Mouse (Mus musculus) erythroblast, embryonic 14.5 days (primary cell): ENCODE results near the gene Gzmk. TPM values are rescaled to one million over a fixed set of nuclear protein-coding genes. Genes with fewer than 3 reads are reported as not detected.
"Not testable (repeated sequence)": the region's sequence is repeated elsewhere in the genome, so short reads cannot be mapped to it uniquely, and the experiment has no call there.

Source experiments
- H3K27me3 ChIP-seq: 2 replicates; pipeline ENCODE4 v1.6.1; 2012; ENCODE audit warnings: inconsistent platforms; ENCODE audit not compliant: control insufficient read depth
- H3K36me3 ChIP-seq: 2 replicates; pipeline ENCODE4 v1.6.1; 2012; ENCODE audit warnings: mild to moderate bottlenecking, inconsistent platforms; ENCODE audit not compliant: control insufficient read depth
- H3K4me1 ChIP-seq: 2 replicates; pipeline ENCODE4 v1.6.1; 2012; ENCODE audit warnings: inconsistent platforms; ENCODE audit not compliant: control insufficient read depth
- H3K4me3 ChIP-seq: replicated peaks from 2 replicates; pipeline ENCODE3; 2012; ENCODE audit warnings: moderate library complexity, mild to moderate bottlenecking, inconsistent platforms
- H3K9me3 ChIP-seq: 2 replicates; pipeline ENCODE4 v1.6.1; 2012; ENCODE audit warnings: low read length, inconsistent platforms, mixed read lengths; ENCODE audit not compliant: control insufficient read depth
- GATA1 ChIP-seq: IDR thresholded peaks from 2 replicates; pipeline ENCODE4 v1.6.1; 2012; ENCODE audit warnings: low read length, inconsistent platforms, mixed read lengths
- TAL1 ChIP-seq: IDR thresholded peaks from 3 replicates; pipeline ENCODE4 v1.6.1; 2012; ENCODE audit warnings: low read length, inconsistent platforms, mixed read lengths
- polyA plus RNA-seq: library from polyadenylated mRNA; stranded (reverse); fragments of >175 nt; gene quantifications from 2 replicates; pipeline ENCODE4 v1.2.3, GENCODE M21; 2012

The Gzmk gene
- polyA plus RNA-seq, 1 experiment = not detected

DNA sequence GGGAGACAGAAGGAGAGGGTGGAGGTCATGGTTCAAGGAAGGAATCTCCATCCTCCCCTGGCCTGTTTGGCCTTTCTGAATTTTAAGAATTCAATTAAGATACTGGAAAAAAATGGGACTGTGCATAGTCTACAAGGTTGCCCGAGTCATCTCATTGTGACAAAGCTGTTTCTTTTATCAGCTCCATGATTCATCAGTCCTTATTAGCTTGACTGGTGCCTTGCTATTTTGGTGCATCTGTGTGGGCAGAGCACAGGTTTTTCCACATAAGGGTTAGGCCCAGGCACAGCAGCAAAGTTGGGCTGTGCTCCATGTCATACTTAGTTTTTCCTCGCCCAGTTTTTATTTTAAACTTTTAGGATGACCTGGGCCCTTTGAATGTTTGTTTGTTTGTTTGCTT, 31.1 kb upstream of the Gzmk start:
- no peaks in the 10 kb centered on the region for H3K27me3 ChIP-seq
- H3K4me3 ChIP-seq = no peak overlapping the region
- H3K9me3 ChIP-seq = no peaks in the 10 kb centered on the region
- no peaks in the 10 kb centered on the region for H3K4me1 ChIP-seq
- TF ChIP-seq TAL1 = no peak
- TF ChIP-seq GATA1 = no peak
- no peaks in the 10 kb centered on the region for H3K36me3 ChIP-seq

DNA sequence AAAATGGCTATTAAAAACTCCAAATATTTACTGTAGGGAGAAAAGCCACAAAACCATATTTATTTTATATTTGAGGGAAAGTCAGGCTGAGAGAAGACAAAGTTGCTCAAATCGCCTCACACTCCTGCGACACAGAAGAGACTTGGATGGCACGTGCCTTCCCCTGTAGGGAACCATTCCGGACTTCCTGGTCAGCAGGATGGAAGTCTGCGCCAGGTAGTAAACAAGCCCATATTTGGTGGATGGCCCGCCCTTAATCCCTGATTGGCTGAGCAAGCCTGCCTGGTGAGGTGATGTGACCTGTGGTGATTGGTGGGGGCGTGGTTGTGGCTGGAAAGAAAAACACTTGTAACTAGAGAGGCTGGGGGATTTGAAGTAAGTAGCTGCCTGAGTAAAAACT, 26.9 kb upstream of the Gzmk start:
- not testable (repeated sequence) for H3K4me1 ChIP-seq, H3K4me3 ChIP-seq, H3K9me3 ChIP-seq, H3K27me3 ChIP-seq, H3K36me3 ChIP-seq

DNA sequence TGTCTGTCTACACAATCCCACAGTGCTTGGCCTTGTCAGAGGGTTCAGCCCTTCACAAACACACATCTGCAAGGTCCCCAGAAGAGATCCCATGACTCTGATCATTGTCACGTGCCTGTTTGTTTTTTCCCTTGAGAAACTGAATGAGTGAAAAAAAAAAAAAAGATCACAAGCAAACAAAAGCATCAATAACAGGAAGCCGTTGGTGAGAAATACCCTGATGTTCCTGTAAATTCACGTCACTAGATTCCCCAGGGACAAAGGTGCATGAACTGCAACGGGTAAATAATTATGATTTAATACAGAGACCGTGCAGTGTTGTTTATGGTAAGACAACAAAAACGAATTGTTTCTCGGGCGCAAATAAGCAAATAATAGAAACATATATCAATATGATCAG, 19.3 kb upstream of the Gzmk start:
- no peaks in the 10 kb centered on the region for H3K36me3 ChIP-seq
- H3K4me1 ChIP-seq = no peaks in the 10 kb centered on the region
- H3K9me3 ChIP-seq = no peaks in the 10 kb centered on the region
- H3K27me3 ChIP-seq = no peaks in the 10 kb centered on the region
- H3K4me3 ChIP-seq = no peak overlapping the region
- TF ChIP-seq GATA1 = no peak
- no peak for TF ChIP-seq TAL1

- Histone ChIP-seq H3K4me3 (no peak overlapping the region), H3K27me3 (no peaks in the 10 kb centered on the region), H3K9me3 (no peaks in the 10 kb centered on the region), H3K36me3 (no peaks in the 10 kb centered on the region), H3K4me1 (no peaks in the 10 kb centered on the region)
- TF ChIP-seq GATA1 (no peak), TAL1 (no peak)
Measured at GRCm38 (mm10) chr13:113242129-113242528, 16.4 kb upstream of the Gzmk start.

DNA sequence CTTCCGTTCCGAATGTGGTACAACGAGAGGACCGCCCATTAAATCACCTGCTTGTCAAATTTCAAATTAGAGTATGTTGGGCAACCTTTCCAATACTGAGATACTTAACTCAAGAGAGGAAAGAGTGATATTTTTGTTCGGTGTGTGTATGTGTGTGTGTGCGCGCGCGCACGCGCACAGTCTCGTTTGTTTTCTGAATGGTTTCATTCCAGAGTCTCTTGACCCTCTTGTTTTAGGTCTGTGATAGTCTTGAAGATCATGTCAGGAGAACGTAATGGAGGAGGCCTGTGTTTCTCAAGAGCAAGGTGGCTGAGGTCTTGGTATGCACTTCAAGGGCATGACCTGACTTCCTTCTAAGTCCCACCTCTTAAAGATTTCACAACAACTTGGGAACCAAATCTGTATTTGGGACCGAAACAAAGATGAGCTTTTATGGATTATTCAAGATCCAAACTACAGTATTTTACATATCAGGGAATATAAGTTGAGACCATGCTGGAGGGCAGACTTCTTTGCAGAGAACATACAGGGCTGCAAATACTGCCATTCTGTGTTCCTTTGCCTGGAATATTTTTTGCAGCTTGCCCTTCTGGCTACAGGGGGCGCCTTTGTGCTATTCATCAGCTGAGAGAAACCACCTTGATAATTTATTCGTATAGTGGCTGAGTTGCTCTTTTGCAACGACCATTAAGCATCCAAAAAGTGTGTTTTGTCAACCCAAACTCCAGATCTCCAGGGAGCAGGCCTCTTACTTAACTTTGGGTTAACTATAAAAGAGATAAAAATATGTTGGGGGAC, 2.2 kb upstream of the Gzmk start:
- TF ChIP-seq TAL1 = no peak
- TF ChIP-seq GATA1 = no peak
- no peaks in the 10 kb centered on the region for H3K4me1 ChIP-seq

GRCm38 (mm10) chr13:113227076-113227475, 1.4 kb upstream of the Gzmk start:
- TF ChIP-seq GATA1 (no peak), TAL1 (no peak)

More for the DNA sequence above, 2.2 kb upstream of the Gzmk start:
- H3K4me3 ChIP-seq = no peak overlapping the region
- no peaks in the 10 kb centered on the region for H3K27me3 ChIP-seq
- H3K9me3 ChIP-seq = no peaks in the 10 kb centered on the region
- H3K36me3 ChIP-seq = no peaks in the 10 kb centered on the region

GRCm38 (mm10) chr13:113224105-113224504, 1.6 kb downstream of the Gzmk start:
- Histone ChIP-seq H3K36me3 (no peaks in the 10 kb centered on the region), H3K4me3 (no peak overlapping the region), H3K4me1 (no peaks in the 10 kb centered on the region), H3K27me3 (no peaks in the 10 kb centered on the region), H3K9me3 (no peaks in the 10 kb centered on the region)
- TF ChIP-seq TAL1 = no peak
- no peak for TF ChIP-seq GATA1

More at GRCm38 (mm10) chr13:113227076-113227475, 1.4 kb upstream of the Gzmk start:
- H3K9me3 ChIP-seq = no peaks in the 10 kb centered on the region
- H3K4me3 ChIP-seq = no peak overlapping the region
- H3K27me3 ChIP-seq = no peaks in the 10 kb centered on the region
- H3K36me3 ChIP-seq = no peaks in the 10 kb centered on the region
- H3K4me1 ChIP-seq = no peaks in the 10 kb centered on the region

DNA sequence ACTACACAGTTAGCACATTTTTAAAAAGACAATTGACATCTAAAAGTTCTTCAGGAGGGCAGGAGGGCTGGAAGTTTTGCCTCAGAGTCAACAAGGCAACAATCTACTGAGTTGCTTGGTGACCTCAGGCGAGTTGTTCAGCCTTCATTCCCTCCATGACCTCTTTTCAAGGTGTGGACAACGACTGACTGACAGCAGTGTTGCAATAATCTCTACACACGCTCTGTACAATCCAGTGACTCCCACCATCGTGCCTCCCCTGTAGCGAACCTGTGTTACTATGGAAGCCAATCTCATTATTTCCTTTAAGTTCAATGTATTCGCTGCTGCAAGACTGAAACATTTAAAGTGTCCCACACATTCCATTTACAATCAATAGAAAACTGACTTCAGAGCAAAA, 3.9 kb downstream of the Gzmk start:
- TF ChIP-seq TAL1 = no peak
- TF ChIP-seq GATA1 = no peak
- H3K27me3 ChIP-seq = no peaks in the 10 kb centered on the region

GRCm38 (mm10) chr13:113213865-113214264, 11.8 kb downstream of the Gzmk start:
- H3K9me3 ChIP-seq = no peaks in the 10 kb centered on the region
- TF ChIP-seq GATA1 (no peak), TAL1 (no peak)

More for the DNA sequence above, 3.9 kb downstream of the Gzmk start:
- Histone ChIP-seq H3K9me3 (no peaks in the 10 kb centered on the region), H3K4me3 (no peak overlapping the region), H3K4me1 (no peaks in the 10 kb centered on the region), H3K36me3 (no peaks in the 10 kb centered on the region)

GRCm38 (mm10) chr13:113212401-113212800, 13.3 kb downstream of the Gzmk start:
- H3K4me3 ChIP-seq = no peak overlapping the region
- no peaks in the 10 kb centered on the region for H3K9me3 ChIP-seq
- peaks cover 21% of the 10 kb centered on the region for H3K27me3 ChIP-seq
- TF ChIP-seq TAL1 (no peak), GATA1 (no peak)
- H3K36me3 ChIP-seq = no peaks in the 10 kb centered on the region
- no peaks in the 10 kb centered on the region for H3K4me1 ChIP-seq

More at GRCm38 (mm10) chr13:113213865-113214264, 11.8 kb downstream of the Gzmk start:
- H3K4me1 ChIP-seq = no peaks in the 10 kb centered on the region
- peaks cover 18% of the 10 kb centered on the region for H3K27me3 ChIP-seq
- no peak overlapping the region for H3K4me3 ChIP-seq
- H3K36me3 ChIP-seq = no peaks in the 10 kb centered on the region
